7 mouse cellular contexts compared by ENCODE assay signal in the genomic region with DNA sequence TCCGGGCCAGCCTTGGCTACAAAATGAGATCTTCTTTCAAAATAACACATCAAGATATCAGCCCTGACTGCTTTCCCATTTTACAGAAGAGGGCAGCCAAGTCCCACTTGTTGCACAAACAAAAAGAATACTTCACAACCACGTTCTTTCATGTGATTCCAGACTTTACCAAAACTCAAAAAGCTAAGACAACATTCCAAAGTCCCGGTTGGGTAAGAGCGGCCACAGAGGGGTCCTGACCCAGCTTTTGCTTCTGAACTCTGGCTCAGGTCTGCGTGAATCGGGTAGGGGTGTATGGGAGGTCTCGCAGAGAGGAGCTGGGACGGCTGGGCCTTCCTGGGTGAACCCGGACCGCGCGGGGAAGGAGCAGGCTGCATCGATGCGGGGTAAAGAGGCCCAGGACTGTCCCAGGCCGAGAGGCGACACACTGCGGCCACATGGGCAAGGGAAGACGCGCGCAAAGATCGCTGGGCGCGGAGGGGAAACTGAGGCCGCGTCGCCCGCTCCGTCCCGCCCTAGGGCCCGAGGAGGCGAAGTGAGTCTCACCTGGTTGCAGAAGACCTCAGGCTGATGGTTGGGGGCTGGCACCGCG. TPM values are rescaled to one million over a fixed set of nuclear protein-coding genes. Genes with fewer than 3 reads are reported as not detected.
DNase-seq lines count a peak whose midpoint lies in the region; ATAC-seq and TF ChIP-seq lines count a peak whose summit lies in the region.

No protein-coding gene starts in this region.

- H3K36me3 ChIP-seq in embryonic facial prominence, embryonic 12.5 days: no peaks in the 10 kb centered on the region
- no peaks in the 10 kb centered on the region for H3K36me3 ChIP-seq in hindbrain, embryonic 13.5 days

- H3K4me1 ChIP-seq in lung, adult 2 months (ENCODE audit: control insufficient read depth, insufficient read depth, low read length): peaks cover 24% of the 10 kb centered on the region
- peaks cover 15% of the 10 kb centered on the region; the same call in 1 of the 2 replicates for H3K4me1 ChIP-seq in embryonic facial prominence, embryonic 12.5 days
- H3K4me1 ChIP-seq in hindbrain, embryonic 13.5 days (replicated peaks): peaks cover 30% of the 10 kb centered on the region

- peak overlapping the region; percentile 89 for H3K4me3 ChIP-seq in lung, adult 2 months (replicated peaks; ENCODE audit: extremely low read depth, low read depth, low read length)
- H3K4me3 ChIP-seq in embryonic facial prominence, embryonic 12.5 days: peak overlapping the region; percentile 88
- H3K4me3 ChIP-seq in hindbrain, embryonic 13.5 days: peak overlapping the region; percentile 68

- TF ChIP-seq POLR2A in lung, adult 2 months (IDR thresholded peaks at IDR 0.05; ENCODE audit: borderline replicate concordance, extremely low read depth, low read depth, low read length): no peak

- H3K27ac ChIP-seq in embryonic facial prominence, embryonic 12.5 days: peak overlapping the region; percentile 91
- peak overlapping the region; percentile 79; the same call in 1 of the 2 replicates for H3K27ac ChIP-seq in hindbrain, embryonic 13.5 days

- WGBS in lung, adult 2 months: 2% methylated on average over 33 of the region's 33 CpGs
- WGBS in embryonic facial prominence, embryonic 12.5 days: 3% methylated on average over 33 of the region's 33 CpGs
- 5% methylated on average over 32 of the region's 33 CpGs for WGBS in hindbrain, embryonic 13.5 days

- H3K4me2 ChIP-seq in embryonic facial prominence, embryonic 12.5 days (replicated peaks): peak overlapping the region; percentile 92
- H3K4me2 ChIP-seq in hindbrain, embryonic 13.5 days: peak overlapping the region; percentile 95

- peak; percentile 59 for ATAC-seq in embryonic facial prominence, embryonic 12.5 days (ENCODE audit: insufficient number of reproducible peaks, insufficient read depth, low FRiP score, low TSS enrichment)
- ATAC-seq in hindbrain, embryonic 13.5 days (ENCODE audit: low FRiP score): peak; percentile 50

- TF ChIP-seq CTCF in lung, adult 2 months (IDR thresholded peaks at IDR 0.05; ENCODE audit: insufficient read depth, low read length): no peak

- no peak for DNase-seq in lung, adult 2 months
- no peak for DNase-seq in lung, postnatal 4 days
- DNase-seq in lung, postnatal 10 days: peak; percentile 40
- DNase-seq in left cerebral cortex, postnatal 36 days (ENCODE audit: low spot score in 2 of 2): no peak
- no peak for DNase-seq in right cerebral cortex, postnatal 14 days

- H3K9me3 ChIP-seq in embryonic facial prominence, embryonic 12.5 days: no peaks in the 10 kb centered on the region
- H3K9me3 ChIP-seq in hindbrain, embryonic 13.5 days: no peaks in the 10 kb centered on the region

- intact Hi-C loops in left cerebral cortex, postnatal 36 days (cut with DNase I): loop anchor here (5.0 kb wide), 1 partner anchor 46 kb away; the partner anchor contains the start of genes Adam1a, Gm42878 and Mapkapk5

- peak overlapping the region; percentile 77 for H3K9ac ChIP-seq in embryonic facial prominence, embryonic 12.5 days
- H3K9ac ChIP-seq in hindbrain, embryonic 13.5 days: peak overlapping the region; percentile 84

- no peaks in the 10 kb centered on the region for H3K27me3 ChIP-seq in embryonic facial prominence, embryonic 12.5 days
- 0 out of 2 replicates have a peak, but pooled peaks cover 7% of the 10 kb centered on the region for H3K27me3 ChIP-seq in hindbrain, embryonic 13.5 days

RNA-seq across cellular contexts. Expression of gene Aldh2, which starts 0.7 kb away (rescaled TPM):
- 1,209 and 1,438 TPM in 2 replicates for polyA plus RNA-seq in lung, adult 2 months (2012; rRNA removed)
- polyA plus RNA-seq in embryonic facial prominence, embryonic 12.5 days (2016; fragmentation: Nextera tagmentation; extraction: Ambion mirVana): 235 and 258 TPM in 2 replicates
- polyA plus RNA-seq in hindbrain, embryonic 13.5 days (2015; fragmentation: Nextera tagmentation; extraction: Ambion mirVana): 104 and 109 TPM in 2 replicates
- 100 to 1,000 TPM; 109 to 120 TPM for total RNA-seq in left cerebral cortex, postnatal 36 days (2021)

RNA-seq across cellular contexts. Expression of gene Acad12, which starts 25.8 kb away (rescaled TPM):
- polyA plus RNA-seq in lung, adult 2 months (2012; rRNA removed): 10.1 and 10.3 TPM in 2 replicates
- polyA plus RNA-seq in embryonic facial prominence, embryonic 12.5 days (2016; fragmentation: Nextera tagmentation; extraction: Ambion mirVana): 2.1 and 2.5 TPM in 2 replicates
- 1.7 and 1.8 TPM in 2 replicates for polyA plus RNA-seq in hindbrain, embryonic 13.5 days (2015; fragmentation: Nextera tagmentation; extraction: Ambion mirVana)
- 1 to 10 TPM; 5.4 to 6.6 TPM for total RNA-seq in left cerebral cortex, postnatal 36 days (2021)

RNA-seq across cellular contexts. Expression of gene Mapkapk5, which starts 47.2 kb away (rescaled TPM):
- 20.6 and 36.8 TPM in 2 replicates for polyA plus RNA-seq in lung, adult 2 months (2012; rRNA removed)
- polyA plus RNA-seq in embryonic facial prominence, embryonic 12.5 days (2016; fragmentation: Nextera tagmentation; extraction: Ambion mirVana): 59.5 and 62.9 TPM in 2 replicates
- polyA plus RNA-seq in hindbrain, embryonic 13.5 days (2015; fragmentation: Nextera tagmentation; extraction: Ambion mirVana): 55.0 and 59.7 TPM in 2 replicates
- total RNA-seq in left cerebral cortex, postnatal 36 days (2021): 10 to 100 TPM; 59.5 to 67.7 TPM

RNA-seq across cellular contexts. Expression of gene Adam1a, which starts 47.6 kb away (rescaled TPM):
- polyA plus RNA-seq in lung, adult 2 months (2012; rRNA removed): 4.4 and 5.7 TPM in 2 replicates
- polyA plus RNA-seq in embryonic facial prominence, embryonic 12.5 days (2016; fragmentation: Nextera tagmentation; extraction: Ambion mirVana): 2.0 and 2.1 TPM in 2 replicates
- 3.9 TPM in 2 replicates for polyA plus RNA-seq in hindbrain, embryonic 13.5 days (2015; fragmentation: Nextera tagmentation; extraction: Ambion mirVana)
- total RNA-seq in left cerebral cortex, postnatal 36 days (2021): 10 to 100 TPM in 1 of 2 experiments, 1 to 10 TPM in 1; 7.7 to 13.9 TPM

RNA-seq across cellular contexts. Expression of gene Gm42878, which starts 47.6 kb away (rescaled TPM):
- polyA plus RNA-seq in lung, adult 2 months (2012; rRNA removed): 0.28 TPM in 1 of 2 replicates, not detected in the other
- 0.46 TPM in 1 of 2 replicates, not detected in the other for polyA plus RNA-seq in embryonic facial prominence, embryonic 12.5 days (2016; fragmentation: Nextera tagmentation; extraction: Ambion mirVana)
- not detected in 2 replicates for polyA plus RNA-seq in hindbrain, embryonic 13.5 days (2015; fragmentation: Nextera tagmentation; extraction: Ambion mirVana)
- total RNA-seq in left cerebral cortex, postnatal 36 days (2021): not detected
